Mouse (Mus musculus): ENCODE measurements around the gene Ppp1r16b.

DNA sequence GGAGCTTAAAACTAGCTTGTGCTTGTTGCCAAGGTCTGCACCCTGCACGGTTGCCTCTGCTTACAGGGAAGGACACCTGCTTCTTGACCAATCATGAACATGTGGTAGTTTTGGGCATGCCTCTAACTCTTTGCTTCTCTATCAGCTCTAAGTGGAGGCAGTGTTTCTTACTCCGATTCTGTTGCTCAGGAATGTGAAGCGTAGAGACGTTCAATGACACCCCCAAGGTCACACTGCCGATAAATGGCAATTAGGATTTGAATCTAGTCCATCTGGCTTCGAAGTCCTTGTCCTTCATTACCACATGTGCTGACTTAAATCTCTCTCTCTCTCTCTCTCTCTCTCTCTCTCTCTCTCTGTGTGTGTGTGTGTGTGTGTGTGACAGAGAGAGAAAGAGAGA is 8.9 kb downstream of the Ppp1r16b start:
- TF ChIP-seq CTCF (IDR thresholded peaks at IDR 0.05; ENCODE audit: borderline replicate concordance, control insufficient read depth, extremely low read depth, insufficient read depth, low read length, poor library complexity) (no peak), POLR2A (IDR thresholded peaks at IDR 0.05; ENCODE audit: control insufficient read depth, extremely low read depth, insufficient read depth, low read length, poor library complexity) (no peak)
